Mouse (Mus musculus) left cerebral cortex, postnatal 4 days (tissue): Measurements from ENCODE around the gene Birc7. TPM values are rescaled to one million over a fixed set of nuclear protein-coding genes. Genes with fewer than 3 reads are reported as not detected.
A peak's percentile ranks its signal among the peaks of the same experiment; 100 is the strongest.

ENCODE experiments used
- DNase-seq: peaks from one replicate; pipeline ENCODE4 v3.0.0-alpha.2; 2022
- intact Hi-C: fragments of 180-260 bp; cut with DNase I; formaldehyde crosslinking; loops from one replicate; pipeline ENCODE4 v1.15.1; 2025
- microRNA-seq: library from miRNA; unstranded; fragments of <30 nt; microRNA quantifications from one replicate; pipeline ENCODE4 v1.2.0, GENCODE M21; 2022
- total RNA-seq, 2 experiments: library from RNA; stranded (reverse); gene quantifications; 2 replicates each; pipeline ENCODE4 v1.2.3; 2021

Gene Birc7
- total RNA-seq, 2 experiments from 2014 or later, result not detected

GRCm38 (mm10) chr2:180963956-180964355 is 35.1 kb downstream of the Birc7 start:
- DNase-seq, result peak; percentile 81
- intact Hi-C loops, result loop anchor here (5.0 kb wide), 1 partner anchor 37 kb away; the partner anchor contains the start of gene Birc7

- intact Hi-C loops, result no loop called here
- peak; percentile 26 for DNase-seq
Observed at GRCm38 (mm10) chr2:180966092-180966882, 37.5 kb downstream of the Birc7 start.

GRCm38 (mm10) chr2:180967010-180967763 is 38.4 kb downstream of the Birc7 start, which contains the start of gene Arfgap1:
Arfgap1 (plus strand) TSS chr2:180967225.
- intact Hi-C loops, result no loop called here
- peak; percentile 95 for DNase-seq

GRCm38 (mm10) chr2:180981133-180981532 is 52.3 kb downstream of the Birc7 start:
- intact Hi-C loops, result no loop called here
- DNase-seq, result no peak

Small RNAs within 50 kb of the gene (microRNA-seq; reads per million reads assigned to microRNA genes)
- 4.5 reads per million, percentile 9 among the genes with 10 or more reads in this experiment for gene Mir124a-3

Other genes with a start within 250 kb of the Birc7 start
- 10 to 100 TPM; 60.8 to 61.4 TPM for gene Dido1, start 219.0 kb upstream of the Birc7 start, total RNA-seq
- gene Gid8, start 218.9 kb upstream of the Birc7 start, total RNA-seq, result 10 to 100 TPM; 66.3 to 67.5 TPM
- under 1 TPM; 0.44 to 0.50 TPM for gene Slc17a9, start 203.8 kb upstream of the Birc7 start, total RNA-seq
- gene Bhlhe23, start 152.1 kb upstream of the Birc7 start, total RNA-seq, result not detected
- gene Ythdf1, start 8.1 kb upstream of the Birc7 start, total RNA-seq, result 10 to 100 TPM; 54.8 to 66.4 TPM
- 10 to 100 TPM; 31.0 to 33.5 TPM for gene Nkain4, start 25.7 kb downstream of the Birc7 start, total RNA-seq
- gene Arfgap1, start 38.2 kb downstream of the Birc7 start, total RNA-seq, result 100 to 1,000 TPM; 103 to 119 TPM
- under 1 TPM; 0.50 to 0.87 TPM for gene Col20a1, start 57.5 kb downstream of the Birc7 start, total RNA-seq
- 10 to 100 TPM; 26.8 to 33.5 TPM for gene Chrna4, start 114.5 kb downstream of the Birc7 start, total RNA-seq
- gene Kcnq2, start 206.3 kb downstream of the Birc7 start, total RNA-seq, result 100 to 1,000 TPM; 191 to 195 TPM
- gene Eef1a2, start 228.0 kb downstream of the Birc7 start, total RNA-seq, result 100 to 1,000 TPM; 399 to 423 TPM